Mouse (Mus musculus): ENCODE data around the gene Gm6460.
"Not testable (repeated sequence)": the region's sequence is repeated elsewhere in the genome, so short reads cannot be mapped to it uniquely, and the experiment has no call there.

The Gm6460 gene

GRCm38 (mm10) chr5:11594613-11595012, at the start of gene Gm6460:
Gm6460 (plus strand) TSS chr5:11594913.
- DNase-seq (ENCODE audit: low spot score), result not testable (repeated sequence)

All from layer of hippocampus, adult 11-12 months (tissue).